Comparison of ENCODE assay signal across 23 mouse cellular contexts in genomic region chr9:34252796-34253195, GRCm38 (mm10).
DNase-seq lines count a peak whose midpoint lies in the region; ATAC-seq lines count a peak whose summit lies in the region.
"Had no signal": no experiment of that assay in that cellular context is flagged by ENCODE, and none has a peak within 500 bp of the region (broad histone marks: within the 10 kb centered on the region; RNA-seq: fewer than 3 reads in every experiment).

No protein-coding gene starts in this region.

- no peaks in the 10 kb centered on the region for H3K36me3 ChIP-seq in midbrain, embryonic 11.5 days (ENCODE audit: control insufficient read depth, insufficient read depth, low read length)
- H3K36me3 ChIP-seq: embryonic facial prominence, embryonic 10.5 days; embryonic facial prominence, embryonic 12.5 days; forebrain, embryonic 15.5 days; G1E had no signal

- no peaks in the 10 kb centered on the region for H3K9me3 ChIP-seq in midbrain, embryonic 11.5 days (ENCODE audit: control insufficient read depth, low read length)
- H3K9me3 ChIP-seq: embryonic facial prominence, embryonic 10.5 days; embryonic facial prominence, embryonic 12.5 days; forebrain, embryonic 13.5 days; forebrain, embryonic 15.5 days; G1E had no signal

- no peak overlapping the region for H3K4me3 ChIP-seq in midbrain, embryonic 11.5 days (ENCODE audit: low read depth, low read length)
- H3K4me3 ChIP-seq: embryonic facial prominence, embryonic 10.5 days; embryonic facial prominence, embryonic 12.5 days; forebrain, embryonic 13.5 days; forebrain, embryonic 15.5 days had no signal

- peak; percentile 23; the same call in 1 of the 2 replicates for ATAC-seq in frontal cortex, adult (ENCODE audit: low TSS enrichment)
- no peak for ATAC-seq in midbrain, embryonic 11.5 days (ENCODE audit: low FRiP score)
- ATAC-seq: CD4-positive, CD25-positive, alpha-beta regulatory T cell, adult 4 months; forebrain, embryonic 13.5 days; forebrain, embryonic 15.5 days; forebrain, postnatal 0 days had no signal

- no peak overlapping the region for H3K4me2 ChIP-seq in midbrain, embryonic 11.5 days
- H3K4me2 ChIP-seq: embryonic facial prominence, embryonic 12.5 days; forebrain, embryonic 13.5 days; forebrain, embryonic 15.5 days had no signal

- no peak overlapping the region for H3K27ac ChIP-seq in midbrain, embryonic 11.5 days (ENCODE audit: low read depth, low read length)
- H3K27ac ChIP-seq: embryonic facial prominence, embryonic 10.5 days; embryonic facial prominence, embryonic 12.5 days; forebrain, embryonic 13.5 days; forebrain, embryonic 15.5 days had no signal

- 79% methylated on average over 2 of the region's 2 CpGs for WGBS in midbrain, embryonic 11.5 days

- H3K4me1 ChIP-seq in midbrain, embryonic 11.5 days (ENCODE audit: control insufficient read depth, insufficient read depth, low read length): no peaks in the 10 kb centered on the region
- H3K4me1 ChIP-seq: embryonic facial prominence, embryonic 10.5 days; embryonic facial prominence, embryonic 12.5 days; forebrain, embryonic 13.5 days; forebrain, embryonic 15.5 days had no signal

- no peaks in the 10 kb centered on the region for H3K27me3 ChIP-seq in midbrain, embryonic 11.5 days (ENCODE audit: control insufficient read depth, insufficient read depth, low read length)
- H3K27me3 ChIP-seq: CH12.LX; embryonic facial prominence, embryonic 12.5 days; forebrain, embryonic 13.5 days; forebrain, embryonic 15.5 days had no signal

- H3K9ac ChIP-seq in midbrain, embryonic 11.5 days (ENCODE audit: low read length): no peak overlapping the region
- H3K9ac ChIP-seq: embryonic facial prominence, embryonic 12.5 days; forebrain, embryonic 13.5 days; forebrain, embryonic 15.5 days; forebrain, postnatal 0 days had no signal

- DNase-seq in frontal cortex, postnatal 14 days (ENCODE audit: low spot score in 2 of 2): no peak
- DNase-seq in retina, postnatal 1 day: peak; percentile 7
- no peak for DNase-seq in retina, embryonic 14.5 days (ENCODE audit: low spot score)
- DNase-seq in telencephalon, adult 2 months (ENCODE audit: low read depth, low spot score): peak; percentile 64
- DNase-seq in midbrain, embryonic 11.5 days (ENCODE audit: low spot score, missing footprints): no peak
- DNase-seq: adrenal gland, adult 2 months; adrenal gland, postnatal 10 days; adrenal gland, postnatal 25 days; B cell, adult 2 months; cerebellum, adult 11-12 months; cerebellum, adult 2 months; cerebellum, adult 9-10 months; cerebellum, postnatal 10 days; cerebellum, postnatal 25 days; forebrain, postnatal 0 days had no signal

Comparison
In these comparisons a context has a peak if more than half of its experiments do, and no peak if none do; other contexts are left out.
1. DNase-seq: peak in retina, postnatal 1 day (single experiment) and telencephalon, adult 2 months (single experiment); none in frontal cortex, postnatal 14 days (0 of 2), retina, embryonic 14.5 days (single experiment) and midbrain, embryonic 11.5 days (single experiment).